Mouse (Mus musculus): Measurements from ENCODE around the gene Daam1. TPM values are rescaled to one million over a fixed set of nuclear protein-coding genes. Genes with fewer than 3 reads are reported as not detected.

Daam1 gene
- total and polyA plus RNA-seq, 2 experiments: 7.7 to 33.4 TPM

- peaks cover 56% of the 10 kb centered on the region for H3K4me1 ChIP-seq (ENCODE audit: control insufficient read depth, insufficient read depth, low read length)
- WGBS: 11% methylated on average over 5 of the region's 5 CpGs
- peak; percentile 100 for DNase-seq (ENCODE audit: extremely low read depth, low read depth, low spot score)
These were observed 5.2 kb downstream of the Daam1 start for GRCm38 (mm10) chr12:71835966-71836668.

GRCm38 (mm10) chr12:71836776-71837175, 5.9 kb downstream of the Daam1 start:
- no peaks in the 10 kb centered on the region for H3K27me3 ChIP-seq (ENCODE audit: control insufficient read depth, insufficient read depth, low read length)
- H3K27ac ChIP-seq (replicated peaks; ENCODE audit: insufficient read depth, low read depth, low read length): peak overlapping the region; percentile 94
- H3K36me3 ChIP-seq (ENCODE audit: control insufficient read depth, insufficient read depth, low read length): no peaks in the 10 kb centered on the region
- no peak for TF ChIP-seq CTCF (IDR thresholded peaks at IDR 0.05; ENCODE audit: low read depth, low read length)
- no peak for TF ChIP-seq POLR2A (IDR thresholded peaks at IDR 0.05; ENCODE audit: extremely low read depth, insufficient read depth, low read length)
- H3K79me2 ChIP-seq (ENCODE audit: control insufficient read depth, insufficient read depth, low read length): peaks cover 39% of the 10 kb centered on the region; the same call in 1 of the 2 replicates
- WGBS: 19% methylated on average over 6 of the region's 6 CpGs
- H3K4me1 ChIP-seq (ENCODE audit: control insufficient read depth, insufficient read depth, low read length): peaks cover 61% of the 10 kb centered on the region
- DNase-seq (ENCODE audit: extremely low read depth, low read depth, low spot score): peak; percentile 84
- H3K4me3 ChIP-seq (ENCODE audit: insufficient read depth, low read depth, low read length): no peak overlapping the region
- H3K9ac ChIP-seq (ENCODE audit: low read depth, low read length): peak overlapping the region; percentile 52

More at GRCm38 (mm10) chr12:71835966-71836668, 5.2 kb downstream of the Daam1 start:
- H3K36me3 ChIP-seq (ENCODE audit: control insufficient read depth, insufficient read depth, low read length): no peaks in the 10 kb centered on the region
- no peak overlapping the region for H3K9ac ChIP-seq (ENCODE audit: low read depth, low read length)
- no peak for TF ChIP-seq POLR2A (IDR thresholded peaks at IDR 0.05; ENCODE audit: extremely low read depth, insufficient read depth, low read length)
- TF ChIP-seq CTCF (IDR thresholded peaks at IDR 0.05; ENCODE audit: low read depth, low read length): no peak
- peak overlapping the region; percentile 94 for H3K27ac ChIP-seq (replicated peaks; ENCODE audit: insufficient read depth, low read depth, low read length)
- H3K4me3 ChIP-seq (ENCODE audit: insufficient read depth, low read depth, low read length): no peak overlapping the region
- no peaks in the 10 kb centered on the region for H3K27me3 ChIP-seq (ENCODE audit: control insufficient read depth, insufficient read depth, low read length)
- H3K79me2 ChIP-seq (ENCODE audit: control insufficient read depth, insufficient read depth, low read length): peaks cover 40% of the 10 kb centered on the region; the same call in 1 of the 2 replicates

GRCm38 (mm10) chr12:71837576-71837975, 6.7 kb downstream of the Daam1 start:
- no peaks in the 10 kb centered on the region for H3K36me3 ChIP-seq (ENCODE audit: control insufficient read depth, insufficient read depth, low read length)
- no peak for TF ChIP-seq CTCF (IDR thresholded peaks at IDR 0.05; ENCODE audit: low read depth, low read length)
- TF ChIP-seq POLR2A (IDR thresholded peaks at IDR 0.05; ENCODE audit: extremely low read depth, insufficient read depth, low read length): no peak
- H3K4me3 ChIP-seq (ENCODE audit: insufficient read depth, low read depth, low read length): no peak overlapping the region
- 23% methylated on average over 5 of the region's 5 CpGs for WGBS
- peak overlapping the region; percentile 94 for H3K27ac ChIP-seq (replicated peaks; ENCODE audit: insufficient read depth, low read depth, low read length)
- H3K27me3 ChIP-seq (ENCODE audit: control insufficient read depth, insufficient read depth, low read length): no peaks in the 10 kb centered on the region
- peak; percentile 87 for DNase-seq (ENCODE audit: extremely low read depth, low read depth, low spot score)
- peaks cover 41% of the 10 kb centered on the region; the same call in 1 of the 2 replicates for H3K79me2 ChIP-seq (ENCODE audit: control insufficient read depth, insufficient read depth, low read length)
- H3K4me1 ChIP-seq (ENCODE audit: control insufficient read depth, insufficient read depth, low read length): peaks cover 65% of the 10 kb centered on the region
- H3K9ac ChIP-seq (ENCODE audit: low read depth, low read length): no peak overlapping the region

- Histone ChIP-seq H3K36me3 (ENCODE audit: control insufficient read depth, insufficient read depth, low read length) (no peaks in the 10 kb centered on the region), H3K27me3 (ENCODE audit: control insufficient read depth, insufficient read depth, low read length) (no peaks in the 10 kb centered on the region), H3K27ac (replicated peaks; ENCODE audit: insufficient read depth, low read depth, low read length) (peak overlapping the region; percentile 94), H3K4me1 (ENCODE audit: control insufficient read depth, insufficient read depth, low read length) (peaks cover 66% of the 10 kb centered on the region), H3K9ac (ENCODE audit: low read depth, low read length) (0 out of 2 replicates have a peak overlapping the region, but pooled peaks have one; percentile 27), H3K79me2 (ENCODE audit: control insufficient read depth, insufficient read depth, low read length) (peaks cover 47% of the 10 kb centered on the region), H3K4me3 (ENCODE audit: insufficient read depth, low read depth, low read length) (no peak overlapping the region)
- WGBS: 75% methylated on average over 2 of the region's 2 CpGs
- peak; percentile 60 for DNase-seq (ENCODE audit: extremely low read depth, low read depth, low spot score)
- no peak for TF ChIP-seq POLR2A (IDR thresholded peaks at IDR 0.05; ENCODE audit: extremely low read depth, insufficient read depth, low read length)
- TF ChIP-seq CTCF (IDR thresholded peaks at IDR 0.05; ENCODE audit: low read depth, low read length): no peak
These were observed 7.4 kb downstream of the Daam1 start for GRCm38 (mm10) chr12:71838230-71838629.

- Histone ChIP-seq H3K79me2 (ENCODE audit: control insufficient read depth, insufficient read depth, low read length) (peaks cover 54% of the 10 kb centered on the region), H3K9ac (ENCODE audit: low read depth, low read length) (no peak overlapping the region), H3K4me1 (ENCODE audit: control insufficient read depth, insufficient read depth, low read length) (peaks cover 58% of the 10 kb centered on the region), H3K27ac (replicated peaks; ENCODE audit: insufficient read depth, low read depth, low read length) (peak overlapping the region; percentile 52), H3K36me3 (ENCODE audit: control insufficient read depth, insufficient read depth, low read length) (no peaks in the 10 kb centered on the region), H3K4me3 (ENCODE audit: insufficient read depth, low read depth, low read length) (no peak overlapping the region), H3K27me3 (ENCODE audit: control insufficient read depth, insufficient read depth, low read length) (no peaks in the 10 kb centered on the region)
- no peak for DNase-seq (ENCODE audit: extremely low read depth, low read depth, low spot score)
- WGBS: 86% methylated on average over 3 of the region's 3 CpGs
- TF ChIP-seq POLR2A (IDR thresholded peaks at IDR 0.05; ENCODE audit: extremely low read depth, insufficient read depth, low read length): no peak
- TF ChIP-seq CTCF (IDR thresholded peaks at IDR 0.05; ENCODE audit: low read depth, low read length): no peak
These were observed 8.8 kb downstream of the Daam1 start for GRCm38 (mm10) chr12:71839653-71840052.
